Mouse (Mus musculus) hindbrain, embryonic 16.5 days (tissue): ENCODE measurements around the gene Nxf7. TPM values are rescaled to one million over a fixed set of nuclear protein-coding genes. Genes with fewer than 3 reads are reported as not detected.
"Not testable (repeated sequence)": the region's sequence is repeated elsewhere in the genome, so short reads cannot be mapped to it uniquely, and the experiment has no call there.

Source experiments
- ATAC-seq: fragments of 200-750 bp; cut with Nextera tagmentation; 2 replicates; pipeline ENCODE4 v1.8.0; 2017; ENCODE audit warnings: moderate TSS enrichment, moderate library complexity
- H3K27ac ChIP-seq: fragments of 300-500 bp; sonication (generic); 2 replicates; pipeline ENCODE4 v1.5.1; 2014; ENCODE audit warnings: low read depth, mild to moderate bottlenecking, control low read depth, low read length, moderate library complexity
- H3K27me3 ChIP-seq: fragments of 300-500 bp; sonication (generic); replicated peaks from 2 replicates; pipeline ENCODE4 v1.6.1; 2014; ENCODE audit warnings: low read length; ENCODE audit not compliant: control insufficient read depth, insufficient read depth
- H3K36me3 ChIP-seq: fragments of 300-500 bp; sonication (generic); 2 replicates; pipeline ENCODE4 v1.6.1; 2014; ENCODE audit warnings: mild to moderate bottlenecking, low read length, moderate library complexity, mixed read lengths; ENCODE audit not compliant: control insufficient read depth, insufficient read depth
- H3K4me1 ChIP-seq: fragments of 300-500 bp; sonication (generic); 2 replicates; pipeline ENCODE4 v1.6.1; 2014; ENCODE audit warnings: low read depth, low read length; ENCODE audit not compliant: control insufficient read depth, insufficient read depth
- H3K4me2 ChIP-seq: fragments of 300-500 bp; sonication (generic); 2 replicates; pipeline ENCODE4 v1.6.1; 2014; ENCODE audit warnings: mild to moderate bottlenecking, low read length, control low read depth, moderate library complexity
- H3K4me3 ChIP-seq: fragments of 300-500 bp; sonication (generic); 2 replicates; pipeline ENCODE4 v1.5.1; 2014; ENCODE audit warnings: mild to moderate bottlenecking, low read length, control low read depth, moderate library complexity
- H3K9ac ChIP-seq: fragments of 300-500 bp; sonication (generic); 2 replicates; pipeline ENCODE4 v1.6.1; 2014; ENCODE audit warnings: low read depth, mild to moderate bottlenecking, control low read depth, low read length, moderate library complexity
- H3K9me3 ChIP-seq: fragments of 300-500 bp; sonication (generic); 2 replicates; pipeline ENCODE4 v1.6.1; 2014; ENCODE audit warnings: mild to moderate bottlenecking, low read length, moderate library complexity; ENCODE audit not compliant: control insufficient read depth
- WGBS: fragments of 180-500 bp; shearing (Covaris S2); extraction: QIAGEN DNeasy Blood & Tissue Kit; methylation state at CpG from one replicate; pipeline ENCODE4 v1.1.7; 2014; 5-methylcytosine and 5-hydroxymethylcytosine counted together
- polyA plus RNA-seq: library from polyadenylated mRNA; unstranded; fragments of >200 nt; fragmentation: Nextera tagmentation; extraction: Ambion mirVana; gene quantifications from 2 replicates; pipeline ENCODE4 v1.2.1, GENCODE M21; 2015

Nxf7 gene
- 0.19 TPM in 1 of 2 replicates, not detected in the other for polyA plus RNA-seq

DNA sequence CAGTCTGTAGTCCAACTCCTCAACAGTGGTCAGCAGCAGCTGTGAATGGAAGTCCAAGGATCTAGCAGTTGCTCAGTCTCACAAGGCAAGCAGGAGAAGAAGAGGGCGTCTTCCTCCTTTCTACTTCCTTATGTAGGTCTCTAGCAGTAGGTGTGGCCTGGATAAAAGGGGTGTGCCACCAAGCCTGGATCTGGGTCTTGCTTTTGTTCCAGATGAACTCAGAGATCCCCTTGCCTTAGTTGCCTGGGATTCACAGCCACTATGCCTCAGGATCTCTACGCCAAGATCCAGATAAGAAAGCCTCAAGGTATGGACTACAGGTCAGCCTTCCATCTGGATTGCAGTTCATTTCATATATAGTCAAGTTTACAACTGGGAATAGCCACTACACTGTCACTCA lies at the start of gene Nxf7:
Gene Nxf7 (minus strand): TSS at position 101 of the 400 bp plus-strand sequence.
- WGBS, result 81% methylated on average over 2 of the region's 2 CpGs
- ATAC-seq, result no peak

GRCm38 (mm10) chrX:135627605-135628004 lies 29.0 kb upstream of the Nxf7 start, which contains the start of gene Prame:
Gene Prame, minus strand, starts transcription at chrX:135627705.
- H3K9ac ChIP-seq, result no peak within 1 kb of the TSS
- H3K4me2 ChIP-seq, result no peak within 1 kb of the TSS
- H3K36me3 ChIP-seq, result no peaks in the 10 kb centered on the region
- H3K27ac ChIP-seq, result no peak within 1 kb of the TSS
- H3K4me1 ChIP-seq, result no peaks in the 10 kb centered on the region
- 93% methylated on average over 11 of the region's 11 CpGs for WGBS
- H3K27me3 ChIP-seq, result no peaks in the 10 kb centered on the region
- no peaks in the 10 kb centered on the region for H3K9me3 ChIP-seq
- no peak for ATAC-seq
- no peak within 1 kb of the TSS for H3K4me3 ChIP-seq

More for the DNA sequence above, at the start of gene Nxf7:
- Histone ChIP-seq H3K27ac (no peak within 1 kb of the TSS), H3K4me2 (no peak within 1 kb of the TSS), H3K27me3 (no peaks in the 10 kb centered on the region), H3K4me3 (no peak within 1 kb of the TSS), H3K9ac (no peak within 1 kb of the TSS), H3K9me3 (no peaks in the 10 kb centered on the region), H3K36me3 (no peaks in the 10 kb centered on the region), H3K4me1 (no peaks in the 10 kb centered on the region)

- H3K36me3 ChIP-seq, H3K27ac ChIP-seq, H3K9me3 ChIP-seq, H3K4me3 ChIP-seq, H3K4me1 ChIP-seq, H3K9ac ChIP-seq, H3K4me2 ChIP-seq, H3K27me3 ChIP-seq: not testable (repeated sequence)
- peak; percentile 83 for ATAC-seq
- WGBS, result 64% methylated on average over 3 of the region's 3 CpGs
Measured at GRCm38 (mm10) chrX:135601298-135602029, 2.9 kb upstream of the Nxf7 start.

DNA sequence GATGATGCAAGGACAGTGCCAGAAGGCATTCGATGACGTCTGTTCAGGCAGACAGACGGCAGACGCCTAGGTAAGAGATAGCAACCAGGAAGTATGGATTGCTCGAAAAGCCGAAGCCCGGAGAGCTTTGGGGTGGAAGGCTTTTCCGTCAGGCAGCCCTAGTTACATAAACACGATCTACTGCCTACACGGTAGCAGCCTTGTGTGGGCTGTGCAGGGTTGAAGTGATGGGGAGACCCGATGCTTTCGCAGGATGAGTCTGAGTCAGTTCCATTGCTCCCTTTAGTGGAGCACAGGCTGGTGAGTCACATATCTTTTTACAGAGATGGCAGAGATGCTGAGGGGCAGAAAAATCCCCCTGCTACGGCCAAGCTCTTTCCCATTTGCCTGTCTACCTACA lies 481 bp downstream of the Nxf7 start:
- Histone ChIP-seq H3K9me3 (no peaks in the 10 kb centered on the region), H3K36me3 (no peaks in the 10 kb centered on the region), H3K9ac (no peak overlapping the region), H3K4me3 (no peak overlapping the region), H3K4me1 (no peaks in the 10 kb centered on the region), H3K27ac (no peak overlapping the region), H3K4me2 (no peak overlapping the region), H3K27me3 (no peaks in the 10 kb centered on the region)
- 94% methylated on average over 13 of the region's 13 CpGs for WGBS
- no peak for ATAC-seq

GRCm38 (mm10) chrX:135576412-135576811 lies 22.2 kb downstream of the Nxf7 start:
- WGBS, result 86% methylated on average over 1 of the region's 1 CpGs
- Histone ChIP-seq H3K27ac (no peak overlapping the region), H3K4me3 (no peak overlapping the region), H3K36me3 (no peaks in the 10 kb centered on the region), H3K4me2 (no peak overlapping the region), H3K9me3 (no peaks in the 10 kb centered on the region), H3K27me3 (no peaks in the 10 kb centered on the region), H3K4me1 (no peaks in the 10 kb centered on the region), H3K9ac (no peak overlapping the region)
- ATAC-seq, result no peak

DNA sequence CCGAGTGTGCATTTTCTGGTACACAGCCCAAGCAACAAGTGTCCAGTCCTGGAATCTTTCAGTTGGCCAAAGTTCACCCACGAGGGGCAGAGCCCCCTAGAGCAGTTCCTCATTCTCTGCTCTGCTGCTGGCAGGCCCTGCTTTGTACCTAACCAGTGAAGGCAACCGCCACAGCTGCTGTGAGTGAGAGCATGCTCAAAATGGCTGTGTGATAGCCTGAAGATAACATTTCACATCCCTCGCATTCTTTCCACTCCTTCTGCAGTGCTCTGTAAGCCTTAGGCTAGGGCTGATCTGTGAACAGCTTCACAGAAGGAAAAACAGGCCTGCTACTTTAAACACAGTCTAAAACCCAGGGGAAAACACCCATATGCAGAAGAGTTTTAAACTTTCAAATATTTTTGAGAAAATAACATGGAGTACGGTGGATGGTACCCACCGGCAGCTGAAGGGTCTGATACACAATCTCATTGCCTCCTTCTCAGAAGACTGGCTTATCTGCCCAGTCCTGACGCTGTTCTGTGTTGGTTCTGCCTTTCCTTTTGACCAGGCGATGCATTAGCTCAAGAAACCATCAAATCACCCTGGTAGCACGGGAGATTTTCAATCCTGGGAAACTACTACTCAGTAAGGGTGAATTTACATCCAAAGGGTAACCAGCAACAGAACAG lies 23.5 kb downstream of the Nxf7 start:
- not testable (repeated sequence) for H3K4me1 ChIP-seq, ATAC-seq, H3K36me3 ChIP-seq, H3K9ac ChIP-seq, H3K27me3 ChIP-seq, H3K4me3 ChIP-seq, H3K27ac ChIP-seq, H3K4me2 ChIP-seq, H3K9me3 ChIP-seq
- 71% methylated on average over 8 of the region's 9 CpGs for WGBS

DNA sequence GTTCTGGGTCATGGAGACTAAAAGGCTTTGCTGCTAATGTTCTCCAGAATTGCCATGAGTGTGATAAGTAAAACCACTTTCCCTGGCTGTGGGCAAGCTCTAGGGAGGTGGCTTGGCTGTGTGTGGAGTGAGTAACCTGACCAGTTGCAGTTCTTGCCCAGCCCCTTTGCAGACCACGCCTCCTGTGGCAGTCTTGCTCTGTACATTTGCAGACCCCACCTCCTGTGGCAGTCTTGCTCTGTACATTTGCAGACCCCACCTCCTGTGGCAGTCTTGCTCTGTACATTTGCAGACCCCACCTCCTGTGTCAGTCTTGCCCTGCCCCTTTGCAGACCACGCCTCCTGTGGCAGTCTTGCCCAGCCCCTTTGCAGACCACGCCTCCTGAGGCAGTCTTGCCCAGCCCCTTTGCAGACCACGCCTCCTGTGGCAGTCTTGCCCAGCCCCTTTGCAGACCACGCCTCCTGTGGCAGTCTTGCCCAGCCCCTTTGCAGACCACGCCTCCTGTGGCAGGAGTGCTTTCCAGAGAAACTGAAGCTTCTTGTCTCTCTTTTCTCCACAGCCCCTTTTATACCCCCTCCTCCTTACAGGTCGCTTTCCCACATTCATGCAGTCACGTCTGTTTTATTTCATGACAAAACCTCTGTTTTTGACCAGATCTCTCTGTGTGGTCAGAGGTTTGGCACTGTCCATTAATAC lies 24.2 kb downstream of the Nxf7 start:
- not testable (repeated sequence) for H3K36me3 ChIP-seq, H3K27me3 ChIP-seq, H3K9me3 ChIP-seq, H3K9ac ChIP-seq, H3K27ac ChIP-seq, H3K4me2 ChIP-seq, ATAC-seq, H3K4me3 ChIP-seq, H3K4me1 ChIP-seq
- 24% methylated on average over 7 of the region's 8 CpGs for WGBS

DNA sequence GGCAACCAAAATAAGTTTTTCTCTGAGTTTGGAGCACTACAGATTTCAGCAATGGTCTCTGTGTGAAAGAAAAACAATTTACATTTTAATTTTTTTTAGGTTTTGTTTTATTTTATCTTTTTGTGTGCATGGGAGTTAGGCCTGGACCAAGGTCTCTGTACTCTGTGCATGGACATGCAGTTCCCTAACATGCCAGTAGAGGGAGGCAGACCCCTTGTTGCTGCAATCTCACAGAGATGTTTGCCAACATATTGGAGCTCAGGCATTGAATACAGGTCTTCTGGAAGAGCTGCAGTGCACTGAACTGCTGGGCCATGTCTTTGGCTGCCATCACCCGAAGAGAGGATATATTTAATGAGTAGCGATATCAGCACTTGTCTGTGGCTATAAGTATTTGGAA lies 29.1 kb downstream of the Nxf7 start:
- 30% methylated on average over 1 of the region's 2 CpGs for WGBS
- H3K36me3 ChIP-seq, H3K27ac ChIP-seq, H3K4me1 ChIP-seq, H3K27me3 ChIP-seq, H3K4me2 ChIP-seq, H3K9me3 ChIP-seq, H3K9ac ChIP-seq, H3K4me3 ChIP-seq: not testable (repeated sequence)
- peak; percentile 89 for ATAC-seq

- not testable (repeated sequence) for H3K36me3 ChIP-seq, H3K4me1 ChIP-seq
Measured at GRCm38 (mm10) chrX:135564934-135565333, 33.6 kb downstream of the Nxf7 start.

More at GRCm38 (mm10) chrX:135564934-135565333, 33.6 kb downstream of the Nxf7 start:
- H3K9me3 ChIP-seq, H3K27ac ChIP-seq, ATAC-seq, H3K4me2 ChIP-seq, H3K27me3 ChIP-seq, H3K9ac ChIP-seq, H3K4me3 ChIP-seq: not testable (repeated sequence)
- 75% methylated on average over 4 of the region's 4 CpGs for WGBS
